Mouse (Mus musculus): ENCODE results near the gene Ndel1.

Ndel1 gene

DNA sequence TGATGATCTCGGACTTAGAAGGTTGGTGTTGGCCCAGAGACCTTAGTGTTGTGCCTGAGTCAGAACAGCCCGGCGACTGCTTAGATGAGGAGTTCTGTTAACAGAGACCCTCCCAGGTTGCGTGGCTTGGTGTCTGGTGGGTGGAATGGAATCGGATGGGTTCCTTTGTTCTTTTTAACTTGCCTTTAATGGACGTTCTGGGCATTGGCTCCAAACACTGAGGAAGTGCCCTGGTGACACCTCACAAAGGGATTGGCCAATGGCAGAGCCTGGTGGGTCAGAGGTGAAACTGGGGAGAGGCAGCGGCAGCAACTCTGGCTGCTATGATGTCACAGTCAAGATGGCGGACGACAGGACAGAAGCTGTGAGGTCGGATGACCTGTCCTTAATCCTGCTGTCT is 80.9 kb downstream of the Ndel1 start:
- DNase-seq (ENCODE audit: low read depth, low spot score): no peak
- H3K36me3 ChIP-seq (ENCODE audit: control insufficient read depth, insufficient read depth, low read length, poor library complexity, severe bottlenecking): no peaks in the 10 kb centered on the region

GRCm38 (mm10) chr11:68787222-68787621 is 84.4 kb downstream of the Ndel1 start:
- no peaks in the 10 kb centered on the region for H3K36me3 ChIP-seq (ENCODE audit: control insufficient read depth, insufficient read depth, low read length, poor library complexity, severe bottlenecking)
- DNase-seq (ENCODE audit: low read depth, low spot score): no peak
- no peaks in the 10 kb centered on the region for H3K27me3 ChIP-seq (ENCODE audit: control insufficient read depth, insufficient read depth, low read length, poor library complexity, severe bottlenecking)

More for the DNA sequence above, 80.9 kb downstream of the Ndel1 start:
- no peaks in the 10 kb centered on the region for H3K27me3 ChIP-seq (ENCODE audit: control insufficient read depth, insufficient read depth, low read length, poor library complexity, severe bottlenecking)

GRCm38 (mm10) chr11:68785813-68786212 is 85.8 kb downstream of the Ndel1 start:
- H3K36me3 ChIP-seq (ENCODE audit: control insufficient read depth, insufficient read depth, low read length, poor library complexity, severe bottlenecking): no peaks in the 10 kb centered on the region
- no peaks in the 10 kb centered on the region for H3K27me3 ChIP-seq (ENCODE audit: control insufficient read depth, insufficient read depth, low read length, poor library complexity, severe bottlenecking)
- no peak for DNase-seq (ENCODE audit: low read depth, low spot score)

DNA sequence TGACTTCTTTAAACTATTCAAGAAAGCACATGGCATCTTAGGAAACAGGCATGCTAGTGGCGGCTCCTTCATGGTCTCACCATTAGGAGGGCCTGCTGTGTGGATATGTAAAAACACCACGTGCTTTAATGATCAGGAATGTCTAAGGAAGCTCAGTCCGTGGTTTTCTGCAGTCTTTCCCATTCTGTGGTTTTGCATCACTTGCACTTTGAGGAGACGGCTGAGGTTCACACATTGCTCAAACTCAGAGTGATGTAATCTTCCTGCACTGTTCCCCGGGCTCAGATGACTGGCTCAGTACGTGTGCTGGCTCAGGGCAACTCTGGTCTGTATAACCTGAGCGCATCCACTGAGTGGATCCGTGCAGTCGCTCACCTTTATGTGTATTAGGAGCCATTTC is 89.3 kb downstream of the Ndel1 start:
- no peaks in the 10 kb centered on the region for H3K27me3 ChIP-seq (ENCODE audit: control insufficient read depth, insufficient read depth, low read length, poor library complexity, severe bottlenecking)
- H3K36me3 ChIP-seq (ENCODE audit: control insufficient read depth, insufficient read depth, low read length, poor library complexity, severe bottlenecking): no peaks in the 10 kb centered on the region
- DNase-seq (ENCODE audit: low read depth, low spot score): no peak

- no peak for DNase-seq (ENCODE audit: low read depth, low spot score)
- Histone ChIP-seq H3K36me3 (ENCODE audit: control insufficient read depth, insufficient read depth, low read length, poor library complexity, severe bottlenecking) (no peaks in the 10 kb centered on the region), H3K27me3 (ENCODE audit: control insufficient read depth, insufficient read depth, low read length, poor library complexity, severe bottlenecking) (no peaks in the 10 kb centered on the region)
Measured at GRCm38 (mm10) chr11:68780466-68781114, 91.1 kb downstream of the Ndel1 start.

GRCm38 (mm10) chr11:68779735-68780465 is 91.8 kb downstream of the Ndel1 start:
- no peaks in the 10 kb centered on the region for H3K27me3 ChIP-seq (ENCODE audit: control insufficient read depth, insufficient read depth, low read length, poor library complexity, severe bottlenecking)
- no peaks in the 10 kb centered on the region for H3K36me3 ChIP-seq (ENCODE audit: control insufficient read depth, insufficient read depth, low read length, poor library complexity, severe bottlenecking)
- DNase-seq (ENCODE audit: low read depth, low spot score): no peak

DNA sequence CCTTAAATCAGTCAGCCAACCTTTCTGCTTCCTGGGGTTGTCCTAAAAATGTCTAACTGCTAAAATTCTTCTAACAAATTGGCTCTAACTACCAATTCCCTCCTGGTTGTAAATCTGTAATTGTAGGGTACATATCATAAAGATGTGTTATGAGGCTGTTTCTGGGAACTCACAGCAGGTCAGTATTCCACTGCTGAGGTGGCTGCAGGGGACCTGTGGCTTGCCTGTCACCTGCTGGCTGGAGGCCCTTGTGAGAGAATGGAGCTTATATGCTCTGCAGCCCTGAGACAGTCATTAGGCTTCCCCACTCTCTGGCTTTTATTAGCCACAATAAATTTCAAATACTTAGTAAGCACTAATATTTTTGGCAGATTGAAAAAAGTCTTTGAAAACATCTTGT is 92.8 kb downstream of the Ndel1 start:
- H3K27me3 ChIP-seq (ENCODE audit: control insufficient read depth, insufficient read depth, low read length, poor library complexity, severe bottlenecking): no peaks in the 10 kb centered on the region
- no peak for DNase-seq (ENCODE audit: low read depth, low spot score)
- no peaks in the 10 kb centered on the region for H3K36me3 ChIP-seq (ENCODE audit: control insufficient read depth, insufficient read depth, low read length, poor library complexity, severe bottlenecking)

- no peak for DNase-seq (ENCODE audit: low read depth, low spot score)
- no peaks in the 10 kb centered on the region for H3K36me3 ChIP-seq (ENCODE audit: control insufficient read depth, insufficient read depth, low read length, poor library complexity, severe bottlenecking)
- no peaks in the 10 kb centered on the region for H3K27me3 ChIP-seq (ENCODE audit: control insufficient read depth, insufficient read depth, low read length, poor library complexity, severe bottlenecking)
Measured at GRCm38 (mm10) chr11:68777933-68778332, 93.7 kb downstream of the Ndel1 start.

DNA sequence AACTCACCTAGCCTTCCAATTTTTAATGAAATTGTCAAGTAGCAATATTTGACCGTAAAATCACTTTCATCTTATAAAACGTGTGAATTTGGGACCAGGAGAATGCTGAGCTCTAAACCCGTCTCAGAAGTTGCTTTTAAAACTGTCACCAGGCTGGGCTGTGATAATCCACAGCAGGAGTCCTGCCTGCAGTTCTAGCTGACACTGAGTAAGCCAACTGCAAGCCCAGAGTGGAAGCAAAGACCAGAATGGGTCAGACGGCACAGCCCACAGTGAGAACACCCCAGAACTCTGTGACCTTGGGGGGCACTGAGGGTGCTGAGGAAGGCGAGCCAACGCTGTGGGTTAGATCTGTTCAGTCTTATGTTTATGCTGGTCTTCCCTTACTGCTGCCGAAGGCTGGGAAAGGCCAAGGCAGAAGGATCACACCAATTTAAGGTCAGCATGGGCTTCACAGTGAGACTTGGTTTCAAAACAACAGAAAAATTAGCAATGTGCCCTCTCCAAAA is 95.5 kb downstream of the Ndel1 start:
- no peak for DNase-seq (ENCODE audit: low read depth, low spot score)
- H3K27me3 ChIP-seq (ENCODE audit: control insufficient read depth, insufficient read depth, low read length, poor library complexity, severe bottlenecking): no peaks in the 10 kb centered on the region
- no peaks in the 10 kb centered on the region for H3K36me3 ChIP-seq (ENCODE audit: control insufficient read depth, insufficient read depth, low read length, poor library complexity, severe bottlenecking)
